Mouse (Mus musculus): ENCODE data around the gene Mrvi1.
"Not testable (repeated sequence)": the region's sequence is repeated elsewhere in the genome, so short reads cannot be mapped to it uniquely, and the experiment has no call there.

GRCm38 (mm10) chr7:110895772-110896171, 86.5 kb downstream of the Mrvi1 start:
- not testable (repeated sequence) for TF ChIP-seq CTCF, POLR2A (IDR thresholded peaks at IDR 0.05; ENCODE audit: insufficient read depth, low read depth, low read length)

Measured in olfactory bulb, adult 2 months (tissue).